Mouse (Mus musculus) kidney, embryonic 15.5 days (tissue): ENCODE data around the gene Snx29. TPM values are rescaled to one million over a fixed set of nuclear protein-coding genes. Genes with fewer than 3 reads are reported as not detected.
A peak's percentile ranks its signal among the peaks of the same experiment; 100 is the strongest.

Experiments used
- ATAC-seq: fragments of 200-750 bp; cut with Nextera tagmentation; replicated peaks from 2 replicates; pipeline ENCODE4 v1.8.0; 2017; ENCODE audit warnings: moderate TSS enrichment; ENCODE audit not compliant: low FRiP score
- H3K27ac ChIP-seq: fragments of 300-500 bp; sonication (generic); 2 replicates; pipeline ENCODE4 v1.5.1; 2015; ENCODE audit warnings: mild to moderate bottlenecking, inconsistent platforms
- H3K27me3 ChIP-seq: fragments of 300-500 bp; sonication (generic); 2 replicates; pipeline ENCODE4 v1.6.1; 2015; ENCODE audit warnings: inconsistent platforms
- H3K36me3 ChIP-seq: fragments of 300-500 bp; sonication (generic); 2 replicates; pipeline ENCODE4 v1.6.1; 2015; ENCODE audit warnings: inconsistent platforms
- H3K4me1 ChIP-seq: fragments of 300-500 bp; sonication (generic); 2 replicates; pipeline ENCODE4 v1.6.1; 2015; ENCODE audit warnings: inconsistent platforms
- H3K4me2 ChIP-seq: fragments of 300-500 bp; sonication (generic); 2 replicates; pipeline ENCODE4 v1.6.1; 2015; ENCODE audit warnings: moderate library complexity, mild to moderate bottlenecking, inconsistent platforms
- H3K4me3 ChIP-seq: fragments of 300-500 bp; sonication (generic); replicated peaks from 2 replicates; pipeline ENCODE4 v1.5.1; 2015; ENCODE audit warnings: mild to moderate bottlenecking, inconsistent platforms
- H3K9ac ChIP-seq: fragments of 300-500 bp; sonication (generic); 2 replicates; pipeline ENCODE4 v1.6.1; 2015; ENCODE audit warnings: mild to moderate bottlenecking, inconsistent platforms
- H3K9me3 ChIP-seq: fragments of 300-500 bp; sonication (generic); replicated peaks from 2 replicates; pipeline ENCODE4 v1.6.1; 2016; ENCODE audit warnings: inconsistent platforms
- WGBS: fragments of 180-500 bp; shearing (Covaris S2); methylation state at CpG from one replicate; pipeline ENCODE4 v1.1.7; 2015; ENCODE audit warnings: mixed read lengths; 5-methylcytosine and 5-hydroxymethylcytosine counted together
- polyA plus RNA-seq: library from polyadenylated mRNA; unstranded; fragments of >200 nt; fragmentation: Nextera tagmentation; extraction: Ambion mirVana; gene quantifications from 2 replicates; pipeline ENCODE4 v1.2.1, GENCODE M21; 2015

Snx29 gene
- polyA plus RNA-seq, 1 experiment from 2014 or later, result 19.8 TPM

DNA sequence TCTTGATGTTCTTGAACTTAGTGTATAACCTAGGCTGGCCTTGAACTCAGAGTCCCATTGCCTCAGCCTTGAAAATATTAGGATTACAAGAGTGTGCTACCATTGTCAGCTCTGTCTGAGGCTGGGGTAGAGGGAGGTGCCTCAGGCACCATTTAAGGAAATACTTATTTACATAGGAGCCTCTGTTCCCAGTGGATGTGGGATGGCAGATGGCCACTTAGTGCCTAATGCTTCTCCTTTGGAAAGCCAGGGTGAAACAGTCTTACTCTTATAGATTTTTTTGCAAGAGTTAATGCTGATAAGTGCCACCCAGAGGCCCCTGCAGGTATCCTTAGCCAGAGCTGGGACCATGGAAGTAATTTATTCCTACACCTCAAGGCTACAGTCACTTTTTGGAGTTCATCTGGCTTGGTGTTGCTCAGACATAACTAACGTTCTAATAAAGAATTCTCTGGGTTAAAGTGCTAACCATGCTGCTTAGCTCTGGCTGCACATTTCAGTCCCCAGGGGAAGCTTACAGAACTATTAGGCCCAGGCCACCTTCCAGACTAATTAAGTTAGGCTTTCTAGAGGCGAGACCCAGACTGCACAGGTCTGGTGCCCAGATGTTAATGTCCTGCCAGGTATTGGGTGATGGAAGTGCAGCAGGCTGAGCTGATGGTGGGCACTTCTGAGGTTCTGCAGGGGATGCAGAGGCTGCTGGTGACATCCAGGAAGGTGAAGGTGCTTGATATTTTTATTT, 135.1 kb downstream of the Snx29 start:
- no peak overlapping the region for H3K4me2 ChIP-seq
- H3K9ac ChIP-seq, result no peak overlapping the region
- H3K9me3 ChIP-seq, result no peaks in the 10 kb centered on the region
- H3K4me3 ChIP-seq, result no peak overlapping the region
- no peak overlapping the region for H3K27ac ChIP-seq
- H3K4me1 ChIP-seq, result no peaks in the 10 kb centered on the region
- WGBS, result 56% methylated on average over 2 of the region's 2 CpGs
- H3K36me3 ChIP-seq, result peaks cover 26% of the 10 kb centered on the region
- no peaks in the 10 kb centered on the region for H3K27me3 ChIP-seq
- no peak for ATAC-seq

DNA sequence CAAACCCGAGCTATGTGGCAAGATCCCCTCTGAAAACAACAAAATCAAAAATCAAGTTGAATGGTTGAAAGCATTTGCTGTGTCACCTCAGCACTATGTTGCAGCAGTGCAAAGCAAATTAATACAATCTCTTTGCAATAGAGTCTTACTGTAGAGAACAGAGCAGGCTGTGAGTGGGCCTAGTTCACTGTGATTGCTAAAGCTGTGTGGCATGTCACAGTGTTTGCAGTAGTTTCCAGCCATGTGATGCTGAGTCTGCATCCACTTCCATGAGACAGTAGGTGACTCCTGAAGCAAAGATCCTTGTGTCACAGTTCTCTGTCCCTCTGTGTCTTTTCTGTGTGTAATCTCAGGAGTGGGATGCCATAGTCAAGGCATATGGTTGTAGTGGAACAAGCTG, 137.5 kb downstream of the Snx29 start:
- no peak overlapping the region for H3K4me2 ChIP-seq
- no peaks in the 10 kb centered on the region for H3K27me3 ChIP-seq
- H3K4me1 ChIP-seq, result no peaks in the 10 kb centered on the region
- 98% methylated on average over 1 of the region's 1 CpGs for WGBS
- H3K9me3 ChIP-seq, result no peaks in the 10 kb centered on the region
- no peak overlapping the region for H3K27ac ChIP-seq
- H3K9ac ChIP-seq, result no peak overlapping the region
- peaks cover 12% of the 10 kb centered on the region for H3K36me3 ChIP-seq
- ATAC-seq, result no peak
- no peak overlapping the region for H3K4me3 ChIP-seq

DNA sequence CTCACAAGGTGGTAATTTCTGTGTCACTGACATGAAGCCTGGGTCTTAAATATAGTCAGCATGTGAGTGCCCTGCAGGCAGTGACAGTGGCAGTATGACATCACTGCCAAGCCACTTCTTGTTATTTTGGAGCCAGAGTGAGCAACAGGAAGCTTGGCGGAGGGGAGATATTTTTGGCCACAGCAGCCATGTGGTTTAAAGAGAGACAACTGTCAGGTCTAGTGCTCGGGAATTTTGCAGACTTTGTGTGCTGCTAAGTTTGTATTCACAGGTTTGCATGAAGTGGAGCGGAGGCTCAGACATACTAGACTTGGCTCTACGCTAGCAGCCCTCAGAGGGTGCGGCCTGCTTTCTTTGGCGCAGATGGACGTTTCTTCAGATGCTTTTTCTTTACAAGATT, 138.9 kb downstream of the Snx29 start:
- ATAC-seq, result 0 out of 2 replicates have a peak, but pooled peaks have one; percentile 18
- WGBS, result 62% methylated on average over 7 of the region's 7 CpGs
- Histone ChIP-seq H3K4me1 (no peaks in the 10 kb centered on the region), H3K36me3 (peaks cover 10% of the 10 kb centered on the region), H3K9ac (no peak overlapping the region), H3K9me3 (no peaks in the 10 kb centered on the region), H3K27ac (peak overlapping the region; percentile 19; the same call in 1 of the 2 replicates), H3K4me3 (no peak overlapping the region), H3K4me2 (no peak overlapping the region), H3K27me3 (no peaks in the 10 kb centered on the region)

DNA sequence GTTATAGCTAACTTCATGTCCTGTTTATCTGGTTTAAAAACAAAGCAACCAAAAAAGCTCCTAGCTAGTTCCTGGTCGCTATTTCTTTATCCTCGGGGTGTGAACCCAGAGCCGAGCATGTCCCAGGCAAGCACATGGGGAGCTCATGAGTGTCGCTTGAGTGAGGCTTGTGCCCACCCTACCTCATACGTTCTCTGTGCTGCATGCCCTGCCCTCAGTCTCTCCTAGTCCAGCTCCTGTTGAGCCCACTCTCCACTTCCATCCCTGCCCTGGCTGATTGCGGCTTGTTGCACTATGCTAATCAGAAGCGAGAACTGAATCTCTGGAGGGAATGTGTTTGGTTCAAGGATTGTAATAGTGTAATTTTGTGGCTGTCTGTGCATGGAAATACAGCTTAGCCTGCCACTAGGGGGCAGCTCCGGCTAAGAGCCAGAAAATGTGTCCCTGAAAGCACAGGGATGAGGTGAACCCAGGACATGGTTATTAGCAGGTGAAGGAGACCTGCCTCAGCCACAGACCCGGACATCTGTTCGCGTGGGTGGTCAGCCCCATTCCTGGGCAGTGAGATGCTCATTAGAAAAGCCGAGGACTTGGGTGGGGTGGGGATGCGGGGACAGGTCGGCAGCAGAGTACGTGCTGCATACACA, 145.9 kb downstream of the Snx29 start:
- ATAC-seq, result peak; percentile 40; the same call in 1 of the 2 replicates
- Histone ChIP-seq H3K4me3 (no peak overlapping the region), H3K27me3 (no peaks in the 10 kb centered on the region), H3K4me2 (no peak overlapping the region), H3K4me1 (no peaks in the 10 kb centered on the region), H3K36me3 (no peaks in the 10 kb centered on the region), H3K27ac (no peak overlapping the region), H3K9ac (no peak overlapping the region), H3K9me3 (no peaks in the 10 kb centered on the region)
- WGBS, result 59% methylated on average over 15 of the region's 15 CpGs

DNA sequence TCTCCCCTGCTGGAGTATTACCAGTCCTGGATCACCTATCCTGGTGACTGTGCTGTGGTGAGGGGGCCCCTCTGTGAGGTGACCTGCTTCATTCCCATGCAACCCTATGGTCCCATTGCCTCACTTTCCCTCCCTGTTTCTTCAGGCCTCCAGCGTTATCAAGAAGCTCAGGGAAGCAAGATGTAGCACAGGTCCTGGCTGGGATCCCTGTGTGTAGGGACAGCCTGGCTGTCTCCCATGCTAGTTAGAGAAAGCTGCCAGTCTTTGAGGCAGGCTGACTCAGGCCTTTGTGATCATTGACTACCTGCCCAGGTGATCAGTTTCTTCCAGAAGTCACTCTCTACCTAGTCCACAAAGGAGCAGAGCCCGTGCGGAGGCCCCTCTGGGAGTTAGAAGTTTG, 146.8 kb downstream of the Snx29 start:
- Histone ChIP-seq H3K27me3 (no peaks in the 10 kb centered on the region), H3K4me2 (no peak overlapping the region), H3K27ac (no peak overlapping the region), H3K36me3 (no peaks in the 10 kb centered on the region), H3K4me1 (peaks cover 2% of the 10 kb centered on the region), H3K4me3 (no peak overlapping the region), H3K9me3 (no peaks in the 10 kb centered on the region), H3K9ac (no peak overlapping the region)
- WGBS, result 77% methylated on average over 3 of the region's 3 CpGs
- ATAC-seq, result no peak

DNA sequence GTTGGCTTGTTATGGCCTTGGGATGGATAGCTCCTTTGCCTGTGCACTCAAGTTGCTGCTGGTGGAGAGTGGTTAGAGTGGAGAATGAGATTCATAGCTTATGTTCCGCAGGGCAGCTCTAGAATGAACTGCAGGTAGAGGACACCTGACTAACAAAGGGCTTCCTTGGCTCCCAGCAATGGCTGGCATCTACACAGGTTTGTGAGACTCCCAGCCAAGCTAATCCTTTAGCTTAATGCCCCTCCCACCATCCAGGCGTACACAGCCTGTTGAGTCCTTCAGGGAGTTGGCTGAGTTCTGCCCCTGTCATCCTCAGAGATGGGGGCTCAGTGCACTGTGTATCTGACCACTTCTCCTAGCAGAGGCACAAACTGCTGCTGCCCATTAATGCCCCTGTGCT, 148.5 kb downstream of the Snx29 start:
- ATAC-seq, result no peak
- no peaks in the 10 kb centered on the region for H3K9me3 ChIP-seq
- H3K36me3 ChIP-seq, result no peaks in the 10 kb centered on the region
- H3K9ac ChIP-seq, result no peak overlapping the region
- no peak overlapping the region for H3K4me3 ChIP-seq
- no peak overlapping the region for H3K4me2 ChIP-seq
- no peak overlapping the region for H3K27ac ChIP-seq
- H3K27me3 ChIP-seq, result no peaks in the 10 kb centered on the region
- H3K4me1 ChIP-seq, result peaks cover 16% of the 10 kb centered on the region
- 86% methylated on average over 2 of the region's 2 CpGs for WGBS

DNA sequence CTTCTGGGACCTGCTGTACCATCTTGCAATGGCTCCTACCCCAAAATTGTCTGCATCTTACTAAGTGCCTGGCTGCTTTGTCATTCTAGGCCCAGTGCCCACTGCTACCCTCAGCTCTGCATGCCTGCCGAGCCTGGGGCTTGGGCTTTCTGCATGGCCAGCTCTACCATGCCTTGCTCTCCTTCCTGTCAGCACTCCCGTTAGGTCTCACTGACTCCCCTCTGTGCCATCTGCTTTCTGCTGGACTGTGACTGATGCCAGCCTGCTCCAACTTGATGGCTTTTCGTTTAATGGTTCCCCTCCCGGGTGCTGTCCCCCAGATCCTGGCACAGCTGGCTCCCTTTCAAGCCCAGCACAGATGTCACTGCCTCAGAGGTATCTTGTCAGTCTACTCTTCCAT, 150.1 kb downstream of the Snx29 start:
- no peak overlapping the region for H3K27ac ChIP-seq
- H3K9me3 ChIP-seq, result no peaks in the 10 kb centered on the region
- H3K4me1 ChIP-seq, result peaks cover 16% of the 10 kb centered on the region
- H3K27me3 ChIP-seq, result no peaks in the 10 kb centered on the region
- no peak for ATAC-seq
- H3K36me3 ChIP-seq, result no peaks in the 10 kb centered on the region
- no peak overlapping the region for H3K4me2 ChIP-seq
- WGBS, result 61% methylated on average over 4 of the region's 4 CpGs
- H3K4me3 ChIP-seq, result no peak overlapping the region
- H3K9ac ChIP-seq, result no peak overlapping the region

DNA sequence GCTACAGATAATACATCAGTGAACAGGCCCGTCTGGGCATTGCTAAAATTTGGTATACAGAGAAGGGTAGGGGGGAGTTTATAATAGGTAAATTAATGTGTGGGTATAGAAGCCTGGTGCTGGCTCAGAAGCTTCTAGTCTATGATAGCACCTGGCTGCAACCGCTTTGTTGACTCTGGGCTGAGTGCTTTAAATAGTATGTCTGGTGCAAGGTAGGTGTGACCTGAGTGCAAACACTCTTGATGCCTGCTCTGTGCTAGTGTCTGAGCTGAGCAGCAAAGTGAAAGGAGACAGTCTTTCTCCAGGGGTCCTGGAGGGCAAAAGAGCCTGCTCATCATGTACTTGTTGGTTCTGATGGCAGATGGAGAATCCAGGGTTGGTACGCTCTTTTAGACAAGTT, 150.8 kb downstream of the Snx29 start:
- ATAC-seq, result no peak
- no peak overlapping the region for H3K9ac ChIP-seq
- H3K4me3 ChIP-seq, result no peak overlapping the region
- H3K4me1 ChIP-seq, result peaks cover 16% of the 10 kb centered on the region
- H3K4me2 ChIP-seq, result no peak overlapping the region
- 87% methylated on average over 3 of the region's 3 CpGs for WGBS
- H3K36me3 ChIP-seq, result no peaks in the 10 kb centered on the region
- H3K27me3 ChIP-seq, result no peaks in the 10 kb centered on the region
- H3K27ac ChIP-seq, result no peak overlapping the region
- H3K9me3 ChIP-seq, result no peaks in the 10 kb centered on the region

DNA sequence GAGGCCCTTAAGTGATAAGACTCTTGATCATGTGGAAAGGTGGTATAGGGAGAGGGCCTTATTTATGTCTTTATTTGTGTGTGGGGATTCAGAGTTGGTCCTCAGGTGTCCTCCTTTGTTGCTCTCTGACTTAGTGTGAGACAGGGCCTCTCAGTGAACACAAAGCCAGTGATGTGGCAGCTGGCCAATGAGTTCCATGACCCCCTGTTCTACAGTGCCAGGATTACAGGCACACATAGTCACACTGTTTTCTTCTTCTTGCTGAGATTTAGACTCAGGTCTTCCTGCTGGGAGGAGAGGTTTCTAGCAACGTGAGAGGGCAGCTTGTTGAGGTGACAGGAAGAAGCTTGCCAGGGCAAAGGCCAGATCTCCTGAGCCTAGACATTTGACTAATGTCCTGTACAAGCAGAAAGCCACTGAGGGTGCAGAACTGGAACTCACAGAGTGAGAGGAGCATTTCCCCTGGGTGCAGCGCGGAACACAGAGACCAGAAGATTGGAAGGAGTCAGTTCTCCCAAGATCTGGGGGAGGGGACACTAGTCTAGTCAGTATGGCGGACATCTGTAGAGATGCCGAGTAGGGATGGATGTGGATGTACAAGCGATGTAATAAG, 151.3 kb downstream of the Snx29 start:
- Histone ChIP-seq H3K9ac (no peak overlapping the region), H3K27ac (no peak overlapping the region), H3K4me2 (no peak overlapping the region), H3K27me3 (no peaks in the 10 kb centered on the region), H3K4me3 (no peak overlapping the region), H3K9me3 (no peaks in the 10 kb centered on the region), H3K4me1 (peaks cover 16% of the 10 kb centered on the region), H3K36me3 (no peaks in the 10 kb centered on the region)
- no peak for ATAC-seq
- 80% methylated on average over 6 of the region's 6 CpGs for WGBS

DNA sequence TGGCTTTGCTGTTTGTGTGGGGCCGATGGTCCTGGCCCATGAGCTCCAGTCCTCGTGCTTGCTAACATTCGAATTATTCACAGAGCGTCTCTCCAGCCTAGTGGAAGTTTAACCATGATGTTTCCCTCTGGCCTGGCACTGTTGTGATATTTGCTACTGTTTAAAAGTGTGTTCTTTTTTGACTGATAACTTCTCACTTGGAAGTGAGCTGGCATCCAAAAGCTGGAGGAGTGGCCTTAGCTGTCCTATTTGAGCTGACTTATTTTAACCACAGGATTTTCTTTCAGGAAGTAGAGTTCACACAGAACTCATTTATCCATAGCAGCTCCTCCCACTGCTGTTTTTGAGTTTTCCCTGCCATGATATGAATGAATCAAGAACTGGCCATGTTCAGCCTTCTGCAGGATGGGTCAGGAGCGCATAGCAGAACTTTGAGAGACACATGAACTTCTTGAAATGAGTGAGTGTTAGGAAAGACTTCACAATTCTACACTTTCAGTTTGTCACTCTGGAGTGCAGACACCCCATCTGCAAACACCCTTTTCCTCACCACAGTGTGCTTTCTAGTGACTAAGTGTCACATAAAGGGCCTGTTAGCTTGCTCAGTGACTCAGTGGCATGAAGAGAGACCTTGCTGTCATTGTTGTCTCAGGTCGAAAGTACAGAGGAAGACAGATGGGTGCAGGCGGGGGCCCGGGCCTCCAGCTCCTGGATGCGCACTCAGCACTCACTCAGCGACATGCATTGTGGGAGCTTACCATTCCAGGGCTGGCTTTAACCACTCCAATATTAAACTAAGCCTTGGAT, 152.6 kb downstream of the Snx29 start:
- peak overlapping the region; percentile 65 for H3K27ac ChIP-seq
- WGBS, result 67% methylated on average over 10 of the region's 10 CpGs
- ATAC-seq, result no peak

DNA sequence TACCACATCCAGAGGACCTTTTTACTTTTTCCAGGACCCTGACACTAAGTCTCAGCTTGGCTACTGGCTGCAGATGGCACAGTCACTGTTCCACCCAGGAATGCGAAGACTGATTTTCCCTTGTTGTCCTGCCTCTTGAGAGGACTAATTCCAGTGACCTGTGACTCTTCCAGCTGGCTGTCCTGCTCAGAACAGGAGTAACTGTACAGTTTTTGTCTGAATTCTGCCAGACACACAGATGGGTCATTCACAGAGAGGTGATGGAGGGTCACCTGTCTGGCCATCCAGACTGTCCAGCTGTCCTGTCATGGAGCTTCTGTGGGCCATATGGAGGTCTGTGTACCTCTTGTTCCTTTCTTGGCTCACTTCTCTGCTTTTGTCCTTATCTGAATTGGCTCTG, 153.6 kb downstream of the Snx29 start:
- Histone ChIP-seq H3K36me3 (no peaks in the 10 kb centered on the region), H3K4me3 (no peak overlapping the region), H3K9me3 (no peaks in the 10 kb centered on the region), H3K9ac (no peak overlapping the region), H3K27me3 (no peaks in the 10 kb centered on the region), H3K27ac (no peak overlapping the region), H3K4me1 (peaks cover 16% of the 10 kb centered on the region), H3K4me2 (no peak overlapping the region)
- no peak for ATAC-seq
- WGBS, result 89% methylated on average over 1 of the region's 1 CpGs

More for the DNA sequence above, 152.6 kb downstream of the Snx29 start:
- no peak overlapping the region for H3K4me2 ChIP-seq
- no peaks in the 10 kb centered on the region for H3K27me3 ChIP-seq
- H3K36me3 ChIP-seq, result no peaks in the 10 kb centered on the region
- no peak overlapping the region for H3K4me3 ChIP-seq
- H3K4me1 ChIP-seq, result peaks cover 16% of the 10 kb centered on the region
- H3K9ac ChIP-seq, result no peak overlapping the region
- no peaks in the 10 kb centered on the region for H3K9me3 ChIP-seq

DNA sequence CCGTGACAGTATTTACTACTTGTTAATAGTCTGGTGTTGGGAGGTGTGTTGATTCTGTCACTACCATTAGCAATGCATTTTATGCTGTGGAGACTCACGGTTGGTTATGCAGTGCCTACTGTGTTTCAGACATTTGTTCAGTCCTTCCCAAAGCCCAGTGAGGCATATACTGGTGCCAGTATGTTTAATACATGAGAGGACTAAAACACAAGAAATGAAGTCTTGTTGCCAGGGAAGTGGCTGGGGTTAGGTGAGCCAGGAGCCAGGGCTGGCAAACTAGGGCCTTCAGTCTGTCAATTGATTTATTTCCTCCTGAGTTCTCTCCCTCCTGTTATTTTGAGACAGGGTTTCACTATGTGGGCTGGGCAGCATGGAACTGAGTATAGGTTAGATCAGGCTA, 154.3 kb downstream of the Snx29 start:
- Histone ChIP-seq H3K27me3 (no peaks in the 10 kb centered on the region), H3K36me3 (no peaks in the 10 kb centered on the region), H3K4me3 (no peak overlapping the region), H3K27ac (no peak overlapping the region), H3K9ac (no peak overlapping the region), H3K9me3 (no peaks in the 10 kb centered on the region), H3K4me1 (peaks cover 16% of the 10 kb centered on the region), H3K4me2 (no peak overlapping the region)
- ATAC-seq, result no peak
- 62% methylated on average over 2 of the region's 2 CpGs for WGBS
